Mouse (Mus musculus) liver, embryonic 14.5 days (tissue): Measurements from ENCODE around the gene Adamts12. TPM values are rescaled to one million over a fixed set of nuclear protein-coding genes. Genes with fewer than 3 reads are reported as not detected.

ENCODE experiments used
- ATAC-seq: fragments of 200-750 bp; cut with Nextera tagmentation; 2 replicates; pipeline ENCODE4 v1.8.0; 2017; ENCODE audit warnings: moderate number of reproducible peaks, mild to moderate bottlenecking, moderate library complexity; ENCODE audit not compliant: insufficient read depth
- DNase-seq, 3 experiments: peaks; one replicate each; pipeline ENCODE4 v3.0.0-alpha.2; 2012 to 2013; ENCODE audit warnings: low read depth in 3 of 3, low spot score in 3 of 3
- H3K27ac ChIP-seq: fragments of 300-500 bp; sonication (generic); 2 replicates; pipeline ENCODE4 v1.5.1; 2014; ENCODE audit warnings: moderate library complexity, mild to moderate bottlenecking, control low read depth, inconsistent platforms
- H3K27me3 ChIP-seq: fragments of 300-500 bp; sonication (generic); 2 replicates; pipeline ENCODE4 v1.6.1; 2014; ENCODE audit warnings: mild to moderate bottlenecking, low read length, moderate library complexity; ENCODE audit not compliant: control insufficient read depth, insufficient read depth
- H3K36me3 ChIP-seq: fragments of 300-500 bp; sonication (generic); replicated peaks from 2 replicates; pipeline ENCODE4 v1.6.1; 2014; ENCODE audit warnings: low read depth; ENCODE audit not compliant: control insufficient read depth, insufficient read depth
- H3K4me1 ChIP-seq, 2 experiments: fragments of 200-500 bp in 1 of 2; fragments of 300-500 bp in 1 of 2; sonication (generic) in 1 of 2; replicated peaks; 2 replicates each; pipeline ENCODE4 v1.6.1; 2012 to 2014; ENCODE audit warnings: antibody characterized with exemption in 1 of 2, inconsistent platforms in 1 of 2, low read length in 1 of 2; ENCODE audit not compliant: control insufficient read depth in 2 of 2, insufficient read depth in 2 of 2
- H3K4me2 ChIP-seq: fragments of 300-500 bp; sonication (generic); 2 replicates; pipeline ENCODE4 v1.6.1; 2014; ENCODE audit warnings: low read depth, mild to moderate bottlenecking, control low read depth, moderate library complexity
- H3K4me3 ChIP-seq, 2 experiments: fragments of 200-500 bp in 1 of 2; fragments of 300-500 bp in 1 of 2; sonication (generic) in 1 of 2; 2 replicates each; pipeline ENCODE4 v1.5.1; 2012 to 2014; ENCODE audit warnings: low read depth in 2 of 2, low read length in 2 of 2, mild to moderate bottlenecking in 2 of 2, control low read depth in 1 of 2, inconsistent platforms in 1 of 2, moderate library complexity in 1 of 2; ENCODE audit not compliant: insufficient read depth in 1 of 2
- H3K9ac ChIP-seq: fragments of 300-500 bp; sonication (generic); replicated peaks from 2 replicates; pipeline ENCODE4 v1.6.1; 2014; ENCODE audit warnings: mild to moderate bottlenecking, control low read depth, moderate library complexity
- H3K9me3 ChIP-seq: fragments of 300-500 bp; sonication (generic); 2 replicates; pipeline ENCODE4 v1.6.1; 2016; ENCODE audit warnings: low read length, mixed read lengths; ENCODE audit not compliant: control insufficient read depth
- CTCF ChIP-seq: IDR thresholded peaks from 2 replicates; pipeline ENCODE4 v1.5.1; 2016; ENCODE audit warnings: antibody characterized with exemption, low read depth, control low read depth
- EP300 ChIP-seq: IDR thresholded peaks from 2 replicates; pipeline ENCODE4 v1.6.1; 2016; ENCODE audit warnings: antibody characterized with exemption, low read depth
- WGBS: fragments of 180-500 bp; shearing (Covaris S2); extraction: QIAGEN DNeasy Blood & Tissue Kit; methylation state at CpG from one replicate; pipeline ENCODE4 v1.1.7; 2014; ENCODE audit not compliant: insufficient replicate concordance; 5-methylcytosine and 5-hydroxymethylcytosine counted together
- polyA plus RNA-seq, 2 experiments: library from polyadenylated mRNA; depleted of rRNA in 1 of 2; stranded (reverse) in 1 of 2; unstranded in 1 of 2; fragments of >200 nt; fragmentation: Nextera tagmentation in 1 of 2; extraction: Ambion mirVana in 1 of 2; gene quantifications; 2 replicates each; pipeline versions ENCODE4 v1.2.1 to v1.2.3; 2012 to 2014

Adamts12 gene
- polyA plus RNA-seq, 2 experiments = 0.23 to 0.47 TPM

- Histone ChIP-seq H3K4me1 (no peaks in the 10 kb centered on the region), H3K9me3 (no peaks in the 10 kb centered on the region), H3K4me2 (no peak overlapping the region), H3K27me3 (no peaks in the 10 kb centered on the region), H3K9ac (no peak overlapping the region), H3K4me3 (no peak overlapping the region), H3K36me3 (no peaks in the 10 kb centered on the region), H3K27ac (no peak overlapping the region)
- no peak for ATAC-seq
- 67% methylated on average over 4 of the region's 4 CpGs for WGBS
- DNase-seq = no peak
- TF ChIP-seq CTCF (no peak), EP300 (no peak)
These were observed 233.4 kb downstream of the Adamts12 start for GRCm38 (mm10) chr15:11297960-11298359.

- Histone ChIP-seq H3K9ac (no peak overlapping the region), H3K36me3 (no peaks in the 10 kb centered on the region), H3K27me3 (no peaks in the 10 kb centered on the region), H3K4me2 (no peak overlapping the region), H3K4me3 (no peak overlapping the region), H3K27ac (no peak overlapping the region), H3K4me1 (no peaks in the 10 kb centered on the region), H3K9me3 (no peaks in the 10 kb centered on the region)
- ATAC-seq (no peak), DNase-seq (no peak)
- WGBS = 37% methylated on average over 3 of the region's 3 CpGs
- TF ChIP-seq CTCF (no peak), EP300 (no peak)
These were observed 252.5 kb downstream of the Adamts12 start for GRCm38 (mm10) chr15:11317077-11317476.

GRCm38 (mm10) chr15:11320481-11320880 lies 255.9 kb downstream of the Adamts12 start:
- H3K4me2 ChIP-seq = no peak overlapping the region
- no peaks in the 10 kb centered on the region for H3K4me1 ChIP-seq
- no peaks in the 10 kb centered on the region for H3K36me3 ChIP-seq
- no peak overlapping the region for H3K27ac ChIP-seq
- WGBS = 21% methylated on average over 8 of the region's 8 CpGs
- DNase-seq (peak in 2 of 3 experiments; percentile 2 to 3), ATAC-seq (no peak)
- H3K9me3 ChIP-seq = no peaks in the 10 kb centered on the region
- no peak overlapping the region for H3K9ac ChIP-seq
- H3K27me3 ChIP-seq = no peaks in the 10 kb centered on the region
- H3K4me3 ChIP-seq = no peak overlapping the region
- TF ChIP-seq EP300 (no peak), CTCF (peak; percentile 74)

GRCm38 (mm10) chr15:11339467-11340180 lies 275.0 kb downstream of the Adamts12 start:
- Histone ChIP-seq H3K9ac (no peak overlapping the region), H3K27me3 (no peaks in the 10 kb centered on the region), H3K4me3 (no peak overlapping the region), H3K36me3 (no peaks in the 10 kb centered on the region), H3K4me2 (no peak overlapping the region), H3K27ac (no peak overlapping the region), H3K9me3 (no peaks in the 10 kb centered on the region), H3K4me1 (no peaks in the 10 kb centered on the region)
- ATAC-seq (no peak), DNase-seq (no peak)
- TF ChIP-seq EP300 = no peak
- no peak for TF ChIP-seq CTCF
- WGBS = 67% methylated on average over 7 of the region's 7 CpGs

GRCm38 (mm10) chr15:11355865-11356264 lies 291.3 kb downstream of the Adamts12 start:
- Histone ChIP-seq H3K4me1 (no peaks in the 10 kb centered on the region), H3K27ac (no peak overlapping the region), H3K27me3 (no peaks in the 10 kb centered on the region), H3K9me3 (no peaks in the 10 kb centered on the region), H3K4me3 (no peak overlapping the region), H3K9ac (no peak overlapping the region), H3K36me3 (no peaks in the 10 kb centered on the region), H3K4me2 (no peak overlapping the region)
- TF ChIP-seq EP300 (no peak), CTCF (no peak)
- ATAC-seq = no peak
- DNase-seq = no peak
- WGBS = 54% methylated on average over 3 of the region's 3 CpGs
